Comparison of ENCODE assay signal across 9 mouse cellular contexts in genomic region chr17:43407548-43407947, GRCm38 (mm10). TPM values are rescaled to one million over a fixed set of nuclear protein-coding genes. Genes with fewer than 3 reads are reported as not detected.
A peak's percentile ranks its signal among the peaks of the same experiment; 100 is the strongest.
DNase-seq lines count a peak whose midpoint lies in the region; ATAC-seq lines count a peak whose summit lies in the region.
"Had no signal": no experiment of that assay in that cellular context is flagged by ENCODE, and none has a peak within 500 bp of the region (broad histone marks: within the 10 kb centered on the region; RNA-seq: fewer than 3 reads in every experiment).

No protein-coding gene starts in this region.

- peak; percentile 25 for DNase-seq in adrenal gland, postnatal 10 days
- no peak for DNase-seq in adrenal gland, adult 18-20 months (ENCODE audit: low spot score in 2 of 2)
- DNase-seq in 3T3-L1 (ENCODE audit: low read depth, low spot score): peak; percentile 99
- DNase-seq in kidney, adult 11 months: peak; percentile 36
- DNase-seq in testis, postnatal 14 days (ENCODE audit: low spot score): no peak
- DNase-seq in spleen, adult 18-20 months: no peak

- H3K27ac ChIP-seq in lung, embryonic 16.5 days (ENCODE audit: low read length): peak overlapping the region; percentile 41
- H3K27ac ChIP-seq: layer of hippocampus, adult 2 months had no signal

- no peaks in the 10 kb centered on the region for H3K36me3 ChIP-seq in lung, embryonic 16.5 days (ENCODE audit: control insufficient read depth, insufficient read depth, low read length)

- no peak overlapping the region for H3K9ac ChIP-seq in lung, embryonic 16.5 days (ENCODE audit: low read length)

- ATAC-seq in lung, embryonic 16.5 days (ENCODE audit: low read depth): peak; percentile 93
- ATAC-seq in megakaryocyte, adult 5-6 weeks (ENCODE audit: poor library complexity, severe bottlenecking): no peak

- H3K9me3 ChIP-seq in lung, embryonic 16.5 days (ENCODE audit: control insufficient read depth, low read length): no peaks in the 10 kb centered on the region

- 25% methylated on average over 7 of the region's 7 CpGs for WGBS in lung, embryonic 16.5 days

- H3K4me1 ChIP-seq in lung, embryonic 16.5 days (replicated peaks; ENCODE audit: control insufficient read depth, insufficient read depth, low read length): peaks cover 7% of the 10 kb centered on the region; the same call in 1 of the 2 replicates

- no peaks in the 10 kb centered on the region for H3K27me3 ChIP-seq in lung, embryonic 16.5 days (ENCODE audit: control insufficient read depth, insufficient read depth, low read depth, low read length)

- H3K4me2 ChIP-seq in lung, embryonic 16.5 days (ENCODE audit: low read depth, low read length): no peak overlapping the region

- no peak overlapping the region for H3K4me3 ChIP-seq in lung, embryonic 16.5 days (ENCODE audit: low read length)
- H3K4me3 ChIP-seq: layer of hippocampus, adult 2 months had no signal

RNA-seq across cellular contexts. Expression of gene Adgrf5, which starts 47.3 kb away (rescaled TPM):
- total RNA-seq in adrenal gland, postnatal 10 days (2021): 100 to 1,000 TPM; 122 to 125 TPM
- total RNA-seq in adrenal gland, adult 18-20 months (2021): 10 to 100 TPM; 74.1 to 80.3 TPM
- polyA plus RNA-seq in lung, embryonic 16.5 days (2015; fragmentation: Nextera tagmentation; extraction: Ambion mirVana): 34.5 and 34.9 TPM in 2 replicates
- 0.07 TPM in 1 of 2 replicates, not detected in the other for total RNA-seq in megakaryocyte, adult 5-6 weeks (2015)
- total RNA-seq in megakaryocyte, adult 5-6 weeks (2017): 0.22 and 0.24 TPM in 2 replicates

Comparison
In these comparisons a context has a peak if more than half of its experiments do, and no peak if none do; other contexts are left out.
1. DNase-seq: peak in adrenal gland, postnatal 10 days (single experiment), 3T3-L1 (single experiment) and kidney, adult 11 months (single experiment); none in adrenal gland, adult 18-20 months (0 of 2), testis, postnatal 14 days (single experiment) and spleen, adult 18-20 months (0 of 2).
2. RNA of gene Adgrf5, which starts 47.3 kb away (total RNA-seq): 122 to 125 TPM in adrenal gland, postnatal 10 days and 74.1 to 80.3 TPM in adrenal gland, adult 18-20 months; 0.07 to 0.24 TPM in megakaryocyte, adult 5-6 weeks; every median in the first group is over 10 times any median in the second.